ENCODE assay signal across 35 mouse cellular contexts in genomic region chr10:33872672-33873398, GRCm38 (mm10). TPM values are rescaled to one million over a fixed set of nuclear protein-coding genes. Genes with fewer than 3 reads are reported as not detected.
DNase-seq lines count a peak whose midpoint lies in the region; ATAC-seq and TF ChIP-seq lines count a peak whose summit lies in the region.
"Had no signal": no experiment of that assay in that cellular context is flagged by ENCODE, and none has a peak within 500 bp of the region (broad histone marks: within the 10 kb centered on the region; RNA-seq: fewer than 3 reads in every experiment).

No protein-coding gene starts in this region.

- 36% methylated on average over 2 of the region's 2 CpGs for WGBS in kidney, adult 2 months
- 46% methylated on average over 2 of the region's 2 CpGs for WGBS in kidney, embryonic 16.5 days

- TF ChIP-seq CTCF in kidney, adult 2 months (conservative IDR thresholded peaks at IDR 0.05; ENCODE audit: insufficient read depth, insufficient read length, low read depth, low read length), result no peak

- H3K4me3 ChIP-seq in kidney, adult 2 months (ENCODE audit: insufficient read depth, low read depth, low read length), result no peak overlapping the region
- no peak overlapping the region for H3K4me3 ChIP-seq in kidney, embryonic 16.5 days (ENCODE audit: low read length)
- H3K4me3 ChIP-seq: embryonic facial prominence, embryonic 12.5 days; embryonic facial prominence, embryonic 15.5 days; gastrocnemius, adult 2 months; heart, adult 2 months; heart, embryonic 10.5 days; heart, embryonic 13.5 days; hindbrain, embryonic 15.5 days had no signal

- no peaks in the 10 kb centered on the region for H3K36me3 ChIP-seq in kidney, adult 2 months (ENCODE audit: control insufficient read depth, insufficient read depth, low read length)
- H3K36me3 ChIP-seq in kidney, embryonic 16.5 days (ENCODE audit: insufficient read depth, low read length), result no peaks in the 10 kb centered on the region
- H3K36me3 ChIP-seq: embryonic facial prominence, embryonic 12.5 days; embryonic facial prominence, embryonic 15.5 days; heart, embryonic 10.5 days; heart, embryonic 13.5 days; hindbrain, embryonic 15.5 days had no signal

- peak; percentile 87 for ATAC-seq in kidney, embryonic 16.5 days (ENCODE audit: low FRiP score, low TSS enrichment)
- ATAC-seq: CD4-positive, CD25-positive, alpha-beta regulatory T cell, adult 4 months; forebrain, embryonic 14.5 days; forebrain, postnatal 0 days had no signal

- intact Hi-C loops in gastrocnemius, postnatal 14 days (cut with DNase I; ENCODE audit: low total_unique reads), result loop anchor here (1.0 kb wide), 1 partner anchor 346 kb away; no protein-coding TSS in a partner anchor

- H3K9me3 ChIP-seq in kidney, embryonic 16.5 days (ENCODE audit: low read length), result peaks cover 3% of the 10 kb centered on the region; the same call in 1 of the 2 replicates
- H3K9me3 ChIP-seq: embryonic facial prominence, embryonic 12.5 days; embryonic facial prominence, embryonic 15.5 days; heart, embryonic 13.5 days; hindbrain, embryonic 15.5 days had no signal

- no peak overlapping the region for H3K9ac ChIP-seq in kidney, embryonic 16.5 days (replicated peaks; ENCODE audit: low read length)
- H3K9ac ChIP-seq: embryonic facial prominence, embryonic 12.5 days; embryonic facial prominence, embryonic 15.5 days; forebrain, postnatal 0 days; heart, embryonic 13.5 days; hindbrain, embryonic 15.5 days had no signal

- no peaks in the 10 kb centered on the region for H3K4me1 ChIP-seq in kidney, adult 2 months (ENCODE audit: control insufficient read depth, insufficient read depth, low read length)
- H3K4me1 ChIP-seq in kidney, embryonic 16.5 days (ENCODE audit: insufficient read depth, low read length), result no peaks in the 10 kb centered on the region
- H3K4me1 ChIP-seq: embryonic facial prominence, embryonic 12.5 days; embryonic facial prominence, embryonic 15.5 days; heart, embryonic 10.5 days; heart, embryonic 13.5 days; hindbrain, embryonic 15.5 days had no signal

- TF ChIP-seq POLR2A in kidney, adult 2 months (IDR thresholded peaks at IDR 0.05; ENCODE audit: low read depth, low read length), result no peak

- H3K27ac ChIP-seq in kidney, adult 2 months (ENCODE audit: insufficient read depth, low read depth, low read length), result peak overlapping the region; percentile 87
- H3K27ac ChIP-seq in kidney, embryonic 16.5 days (ENCODE audit: low read length), result no peak overlapping the region
- H3K27ac ChIP-seq: embryonic facial prominence, embryonic 12.5 days; embryonic facial prominence, embryonic 15.5 days; gastrocnemius, adult 2 months; heart, adult 2 months; heart, embryonic 10.5 days; heart, embryonic 13.5 days; hindbrain, embryonic 15.5 days had no signal

- H3K27me3 ChIP-seq in kidney, adult 2 months (replicated peaks; ENCODE audit: control insufficient read depth, insufficient read depth, low read length), result no peaks in the 10 kb centered on the region
- no peaks in the 10 kb centered on the region for H3K27me3 ChIP-seq in kidney, embryonic 16.5 days (ENCODE audit: insufficient read depth, low read length)
- H3K27me3 ChIP-seq: embryonic facial prominence, embryonic 12.5 days; embryonic facial prominence, embryonic 15.5 days; heart, embryonic 13.5 days; hindbrain, embryonic 15.5 days had no signal

- H3K4me2 ChIP-seq in kidney, embryonic 16.5 days (replicated peaks; ENCODE audit: low read depth, low read length), result no peak overlapping the region
- H3K4me2 ChIP-seq: embryonic facial prominence, embryonic 12.5 days; embryonic facial prominence, embryonic 15.5 days; heart, embryonic 13.5 days; hindbrain, embryonic 15.5 days had no signal

- DNase-seq in kidney, adult 2 months, result peak; percentile 91
- peak; percentile 77 to 83 for DNase-seq in kidney, adult 8-10 months
- peak; percentile 47 to 50 for DNase-seq in kidney, postnatal 25 days
- no peak for DNase-seq in adrenal gland, adult 8-10 months
- no peak for DNase-seq in gastrocnemius, postnatal 14 days
- no peak for DNase-seq in cerebellum, adult 8-10 months
- no peak for DNase-seq in cerebellum, postnatal 14 days
- DNase-seq: adrenal gland, adult 2 months; adrenal gland, postnatal 25 days; cerebellum, adult 11-12 months; cerebellum, adult 9-10 months; cerebellum, postnatal 25 days; forebrain, postnatal 0 days; gastrocnemius, adult 2 months; gastrocnemius, postnatal 36 days; heart, adult 2 months; heart, postnatal 14 days; heart, postnatal 4 days had no signal

RNA-seq across cellular contexts. Expression of gene Sult3a1, which starts 15.3 kb away (rescaled TPM):
- polyA plus RNA-seq in kidney, adult 2 months (2012; rRNA removed), result not detected in 2 replicates
- not detected in 2 replicates for polyA plus RNA-seq in kidney, embryonic 16.5 days (2015; fragmentation: Nextera tagmentation; extraction: Ambion mirVana)
- under 1 TPM in 1 of 4 experiments, not detected in 3; 0.20 TPM for total RNA-seq in adrenal gland, adult 8-10 months (2022)
- total RNA-seq in gastrocnemius, postnatal 14 days (2021), result not detected
- total RNA-seq: adrenal gland, postnatal 25 days; common myeloid progenitor, adult 5-6 weeks; forebrain, postnatal 0 days; gastrocnemius, adult 2 months; gastrocnemius, postnatal 36 days; granulocyte monocyte progenitor cell, adult 5-6 weeks; heart, adult 2 months; heart, postnatal 14 days; heart, postnatal 4 days; MEL had no signal
- polyA plus RNA-seq: adrenal gland, adult 2 months; brain, embryonic 14.5 days; C2C12; CD4-positive, CD25-positive, alpha-beta regulatory T cell, adult 4 months; embryonic facial prominence, embryonic 12.5 days; embryonic facial prominence, embryonic 15.5 days; forebrain, embryonic 11.5 days; forebrain, embryonic 14.5 days; forebrain, postnatal 0 days; frontal cortex, adult 2 months; heart, adult 2 months; heart, embryonic 10.5 days; heart, embryonic 13.5 days; heart, embryonic 16.5 days; hindbrain, embryonic 11.5 days; hindbrain, embryonic 15.5 days had no signal

RNA-seq across cellular contexts. Expression of gene Rsph4a, which starts 32.1 kb away (rescaled TPM):
- 0.04 and 0.08 TPM in 2 replicates for polyA plus RNA-seq in kidney, adult 2 months (2012; rRNA removed)
- 0.10 and 0.15 TPM in 2 replicates for polyA plus RNA-seq in kidney, embryonic 16.5 days (2015; fragmentation: Nextera tagmentation; extraction: Ambion mirVana)
- under 1 TPM; 0.15 to 0.84 (median 0.40) TPM for total RNA-seq in adrenal gland, adult 8-10 months (2022)
- not detected for total RNA-seq in gastrocnemius, postnatal 14 days (2021)
- total RNA-seq: common myeloid progenitor, adult 5-6 weeks; gastrocnemius, adult 2 months; gastrocnemius, postnatal 36 days; granulocyte monocyte progenitor cell, adult 5-6 weeks; heart, adult 2 months; heart, postnatal 4 days; MEL had no signal
- polyA plus RNA-seq: C2C12; embryonic facial prominence, embryonic 12.5 days; heart, embryonic 10.5 days; heart, embryonic 13.5 days had no signal

Comparison
In these comparisons a context has a peak if more than half of its experiments do, and no peak if none do; other contexts are left out.
1. DNase-seq: peak in kidney, adult 2 months (single experiment), kidney, adult 8-10 months (2 of 2) and kidney, postnatal 25 days (2 of 2); none in adrenal gland, adult 8-10 months (single experiment), gastrocnemius, postnatal 14 days (single experiment), cerebellum, adult 8-10 months (single experiment) and cerebellum, postnatal 14 days (0 of 2).